Mouse (Mus musculus) heart, adult 11 months (tissue): Measurements from ENCODE around the gene Sbp.
A peak's percentile ranks its signal among the peaks of the same experiment; 100 is the strongest.
"Not testable (repeated sequence)": the region's sequence is repeated elsewhere in the genome, so short reads cannot be mapped to it uniquely, and the experiment has no call there.

Experiments
- DNase-seq: peaks from one replicate; pipeline ENCODE4 v3.0.0; 2022

The Sbp gene

DNA sequence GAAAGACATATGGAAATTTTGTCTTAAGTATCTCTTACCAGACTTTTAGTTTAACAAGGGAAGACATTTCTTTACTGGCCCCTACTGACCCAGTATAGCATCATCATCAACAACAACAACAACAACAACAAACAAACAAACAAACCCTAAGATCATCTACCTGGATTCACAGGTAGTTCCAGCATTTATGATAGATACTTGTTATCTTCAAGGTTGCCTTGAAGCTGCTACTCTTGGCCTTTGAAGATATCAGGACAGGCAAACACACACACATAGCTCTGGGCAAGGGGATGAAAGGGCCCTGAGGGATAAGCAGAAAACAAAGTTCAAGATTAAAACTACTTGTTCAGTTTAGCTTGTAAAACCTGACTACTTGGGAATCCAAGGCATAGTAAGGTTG is at the start of gene Sbp:
TSS of gene Sbp (plus strand) at position 301 of the 400 bp plus-strand sequence.
- DNase-seq, result no peak

DNA sequence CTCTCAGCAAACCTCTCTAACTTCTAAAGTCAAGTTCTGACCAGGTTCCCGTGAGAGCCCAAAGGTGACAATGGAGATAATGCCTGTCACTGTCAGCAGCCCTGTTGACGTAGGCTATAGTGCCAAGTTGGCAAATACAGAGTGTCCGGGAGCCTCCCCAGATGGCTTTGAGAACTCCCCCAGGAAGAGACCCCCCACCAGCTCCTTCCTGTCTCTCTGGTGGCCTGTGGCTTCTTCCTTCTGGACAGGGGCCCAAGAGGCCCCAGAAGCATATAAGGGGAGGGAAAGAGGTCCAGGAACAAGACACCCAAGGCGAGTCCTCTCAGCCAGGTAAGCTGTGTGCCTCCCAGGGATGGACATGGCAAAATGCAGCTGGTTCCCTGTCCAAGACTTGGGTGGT is 24.3 kb upstream of the Sbp start, which contains the start of gene Dcpp3:
TSS of gene Dcpp3 (plus strand) at position 301 of the 400 bp plus-strand sequence.
- DNase-seq, result peak; percentile 61

DNA sequence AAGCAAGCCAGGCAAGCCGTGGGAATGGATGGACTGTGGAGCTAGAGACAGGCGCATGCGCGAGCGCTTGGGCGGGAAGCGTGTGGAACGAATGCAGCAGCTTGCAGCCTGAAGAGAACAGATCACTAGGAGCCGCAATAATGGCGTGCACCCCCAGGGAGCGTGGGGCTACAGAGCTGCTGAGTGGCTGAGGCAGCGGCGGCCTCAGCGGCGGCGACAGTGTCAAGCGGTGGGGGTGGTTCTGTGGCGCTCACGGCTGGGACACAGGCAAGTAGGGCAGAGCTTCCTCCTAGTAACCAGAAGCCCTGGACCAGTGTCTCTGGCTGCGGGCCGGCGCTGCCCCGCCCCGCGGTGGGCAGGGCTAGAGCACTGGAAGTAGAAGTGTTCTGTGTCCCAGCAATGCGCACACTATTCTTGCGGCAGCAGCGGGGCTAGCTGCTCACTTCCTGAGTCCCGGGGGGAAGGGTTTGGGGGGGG is 16.9 kb upstream of the Sbp start:
- peak; percentile 100 for DNase-seq

DNA sequence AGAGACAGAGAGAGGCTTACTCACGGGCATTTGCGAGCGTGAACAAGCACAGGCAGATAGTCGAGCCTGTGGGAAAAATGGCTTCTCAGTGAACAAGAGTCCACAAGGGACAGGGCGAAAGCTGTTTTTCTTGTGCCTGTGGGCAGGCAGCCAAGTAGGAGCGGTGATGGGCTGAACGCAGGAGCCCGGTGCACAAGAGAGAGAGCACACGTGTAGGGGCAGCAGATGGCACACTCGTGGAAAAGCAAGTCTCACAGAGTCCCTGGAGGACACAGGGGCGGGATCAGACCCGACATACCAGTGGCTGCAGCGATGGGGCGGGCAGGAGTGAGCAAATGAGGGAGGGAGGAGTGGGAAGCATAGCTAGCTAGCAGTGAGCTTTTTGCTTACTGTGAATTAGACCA is 16.4 kb upstream of the Sbp start:
- peak; percentile 98 for DNase-seq

DNA sequence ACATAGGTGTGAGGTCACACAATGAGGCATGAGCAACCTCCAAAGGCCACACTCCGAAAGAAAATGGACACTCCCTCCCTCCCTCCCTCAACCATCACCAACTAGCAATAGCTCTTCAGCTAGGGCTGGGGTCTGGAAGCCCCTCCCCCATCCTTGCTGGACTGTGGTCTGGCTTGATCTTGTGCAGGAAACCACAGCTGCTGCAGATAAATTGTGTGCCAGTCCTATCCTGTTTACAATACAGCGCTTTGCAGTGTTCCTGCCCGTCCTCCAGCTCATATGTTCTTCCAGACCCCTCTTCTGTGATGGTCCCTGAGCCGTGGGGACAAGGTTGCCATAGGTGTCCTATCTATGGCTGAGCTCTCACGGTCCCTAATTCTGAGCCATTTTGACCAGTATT is 10.3 kb upstream of the Sbp start:
- DNase-seq, result peak; percentile 56

DNA sequence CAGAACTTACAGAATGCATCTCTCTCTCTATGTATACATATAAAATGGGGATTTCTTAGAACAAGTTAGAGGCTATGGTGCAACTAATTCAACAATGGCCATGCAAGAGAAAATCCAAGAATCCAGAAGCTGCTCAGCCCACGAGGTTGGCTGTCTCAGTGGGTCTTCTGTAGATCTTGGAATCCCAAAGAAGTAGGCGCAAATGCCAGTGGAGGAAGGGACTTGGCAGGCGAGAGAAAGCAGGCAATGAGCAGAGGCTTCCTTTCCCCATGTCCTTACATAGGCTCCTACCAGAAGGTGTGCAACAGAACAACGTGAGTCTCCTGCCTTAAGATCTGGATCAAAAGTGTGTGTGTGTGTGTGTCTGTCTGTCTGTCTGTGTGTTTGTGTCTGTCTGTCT is 6.0 kb downstream of the Sbp start:
- DNase-seq, result not testable (repeated sequence)

DNA sequence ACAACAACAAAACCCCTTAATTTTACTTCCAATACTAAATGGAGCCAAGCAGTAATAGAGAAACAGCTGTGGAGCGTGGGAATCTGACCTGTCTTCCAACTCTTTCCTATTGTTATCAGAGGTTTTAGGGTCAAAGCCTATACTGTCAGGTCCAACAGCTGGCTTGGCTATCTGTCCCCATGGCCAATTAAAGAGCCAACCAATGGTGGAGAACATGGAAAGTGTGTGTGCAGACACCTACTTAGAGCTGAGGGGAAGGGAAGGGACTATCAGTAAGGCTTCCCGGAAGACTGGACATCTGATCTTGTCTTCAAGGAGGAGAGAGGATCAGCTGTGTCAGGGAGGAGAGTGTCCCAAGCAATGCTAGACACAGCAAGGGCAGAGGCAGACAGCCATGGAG is 7.6 kb downstream of the Sbp start:
- peak; percentile 91 for DNase-seq

DNA sequence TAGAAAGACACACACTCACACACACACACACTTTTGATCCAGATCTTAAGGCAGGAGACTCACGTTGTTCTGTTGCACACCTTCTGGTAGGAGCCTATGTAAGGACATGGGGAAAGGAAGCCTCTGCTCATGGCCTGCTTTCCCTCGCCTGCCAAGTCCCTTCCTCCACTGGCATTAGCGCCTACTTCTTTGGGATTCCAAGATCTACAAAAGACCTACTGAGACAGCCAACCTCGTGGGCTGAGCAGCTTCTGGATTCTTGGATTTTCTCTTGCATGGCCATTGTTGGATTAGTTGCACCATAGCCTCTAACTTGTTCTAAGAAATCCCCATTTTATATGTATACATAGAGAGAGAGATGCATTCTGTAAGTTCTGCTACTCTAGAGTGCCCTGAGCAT is 9.4 kb downstream of the Sbp start:
- DNase-seq, result not testable (repeated sequence)

DNA sequence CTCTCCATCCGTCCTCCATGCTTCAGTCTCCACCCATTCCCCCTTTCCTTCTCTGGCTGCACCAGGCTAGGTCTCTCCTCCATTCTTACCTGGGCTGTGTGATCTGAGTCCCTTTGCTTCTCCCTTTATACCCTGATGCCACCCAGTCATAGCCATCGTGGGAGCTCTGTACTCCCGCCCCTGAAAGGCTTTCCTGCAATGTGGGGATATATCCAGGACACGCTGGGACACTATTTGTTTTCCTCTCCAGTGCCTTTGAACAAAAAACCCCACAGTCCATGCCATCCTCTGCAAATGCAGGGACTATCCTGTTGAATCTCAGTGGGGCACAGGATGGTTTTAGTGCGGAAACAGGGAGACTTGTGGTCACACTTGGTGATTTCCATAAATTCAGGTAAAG is 13.7 kb downstream of the Sbp start, which contains the start of gene Sbpl:
TSS of gene Sbpl (minus strand) at position 101 of the 400 bp plus-strand sequence.
- DNase-seq, result no peak

DNA sequence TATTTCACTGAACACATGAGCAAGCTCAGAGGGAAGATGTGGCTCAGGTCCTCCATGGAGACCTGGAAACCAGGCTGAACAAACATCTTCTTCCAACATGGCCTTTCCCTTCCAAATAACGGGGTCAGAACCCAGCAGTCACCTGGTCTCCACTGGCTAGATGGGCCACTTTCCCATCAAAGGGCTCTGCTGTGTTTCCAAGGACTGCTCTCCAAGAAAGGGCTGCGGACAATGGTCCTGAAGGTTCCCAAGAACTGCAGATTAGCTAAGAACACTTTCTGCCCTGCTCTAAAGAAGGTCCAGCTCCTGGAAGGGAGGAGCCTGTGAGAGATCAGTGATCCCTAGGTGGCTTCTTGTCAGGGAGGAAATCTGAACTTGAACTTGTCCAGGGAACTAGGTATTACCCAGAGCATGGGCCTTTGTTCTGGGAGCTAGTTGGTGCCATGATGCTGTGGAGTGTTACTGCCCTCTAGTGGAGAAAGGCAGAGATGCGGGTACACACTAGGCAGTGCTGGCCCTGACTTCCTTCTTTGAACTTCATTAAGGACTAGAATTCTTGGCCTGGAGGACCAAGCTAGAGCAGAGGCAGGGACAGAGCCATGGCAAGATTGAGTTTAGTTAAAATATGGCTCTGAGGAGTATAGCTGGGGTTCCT is 18.7 kb downstream of the Sbp start:
- peak; percentile 92 for DNase-seq

DNA sequence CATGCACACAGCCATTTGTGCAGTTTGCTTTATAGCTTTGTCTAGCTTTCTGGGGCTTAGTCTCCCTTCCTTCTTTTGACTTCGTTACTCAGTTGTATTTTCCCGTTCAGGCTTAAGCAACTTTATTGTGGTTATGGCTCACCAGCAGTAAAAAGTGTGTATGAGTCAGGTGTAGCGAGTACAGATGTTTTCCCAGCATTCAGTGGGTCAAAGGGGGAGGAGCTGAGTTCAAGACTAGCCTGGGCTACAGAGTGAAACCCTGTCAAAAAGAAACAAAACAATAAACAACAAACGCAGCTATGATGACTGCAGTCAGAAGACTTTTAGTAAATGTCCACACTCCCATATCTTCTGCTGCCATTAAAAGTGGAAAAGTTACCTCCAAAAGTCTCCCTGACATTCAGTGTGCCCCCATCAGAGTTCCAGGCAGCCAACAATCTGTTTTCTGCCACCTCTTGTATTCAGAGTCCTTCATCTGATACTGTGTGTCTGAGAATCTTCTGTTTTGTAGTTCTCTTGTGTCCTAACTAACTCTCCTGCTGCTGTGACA is 20.2 kb downstream of the Sbp start:
- DNase-seq, result no peak

DNA sequence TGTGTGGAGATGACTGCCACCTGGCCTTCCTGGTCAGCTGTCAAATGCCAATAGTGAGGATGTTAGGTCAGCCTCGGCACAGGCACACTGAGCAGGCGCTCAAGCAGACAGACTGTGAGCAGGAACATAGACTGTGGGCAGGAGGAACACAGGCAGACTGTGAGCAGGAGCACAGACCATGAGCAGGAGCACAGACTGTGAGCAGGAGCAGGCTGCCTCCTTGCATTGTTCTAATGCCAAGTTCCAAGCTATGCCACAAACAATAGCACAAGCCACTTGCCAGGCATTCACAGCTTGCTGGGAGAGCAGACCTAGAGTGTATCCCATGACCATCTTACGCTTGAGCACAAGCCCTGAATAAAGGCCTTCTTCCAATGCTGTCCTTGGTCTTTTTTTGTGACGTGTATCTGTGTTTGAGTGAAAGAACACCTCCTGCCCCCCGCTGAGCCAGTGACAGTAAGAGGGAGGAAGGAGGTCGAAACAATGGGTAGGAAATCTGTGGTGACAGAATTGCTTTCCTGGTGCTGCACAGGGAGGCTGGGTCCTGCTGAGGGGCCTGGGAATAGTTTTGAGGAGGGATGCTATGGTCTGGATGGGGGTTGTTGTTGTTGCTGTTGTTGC is 24.4 kb downstream of the Sbp start:
- DNase-seq, result no peak

DNA sequence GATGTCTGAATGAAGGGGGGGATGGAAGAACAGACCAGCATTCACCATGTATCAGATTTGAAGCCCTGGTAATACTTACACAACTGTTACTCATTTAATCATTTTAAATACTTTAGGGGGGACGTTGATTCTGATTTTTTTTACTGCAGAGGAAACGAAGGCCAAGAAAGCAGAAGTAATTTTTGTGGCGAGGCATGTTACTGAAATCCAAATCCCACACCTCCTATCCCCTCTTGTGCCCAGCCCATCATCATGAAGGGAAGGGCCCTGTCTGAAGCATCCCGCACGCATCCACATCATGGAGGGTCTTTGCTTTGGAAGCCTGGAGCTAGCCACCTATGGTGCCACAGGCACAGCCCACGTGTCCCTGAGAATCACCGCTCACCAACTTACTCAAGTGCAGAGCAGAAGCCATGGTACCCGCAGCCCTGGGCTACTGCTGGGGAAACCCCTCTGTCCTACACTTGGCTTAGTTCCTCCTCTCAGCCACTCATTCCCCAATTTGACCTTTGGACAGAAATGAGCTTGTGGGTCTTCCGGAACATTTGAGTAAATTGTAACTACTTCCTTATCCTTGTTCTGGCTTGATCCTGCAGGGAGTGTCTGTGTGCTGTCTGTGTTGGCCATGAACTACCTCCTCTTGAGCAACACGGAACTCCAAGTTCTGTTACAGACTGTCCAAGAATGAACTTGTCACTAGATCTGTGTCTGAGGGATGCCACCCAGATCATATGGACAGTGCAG is 25.4 kb downstream of the Sbp start:
- DNase-seq, result peak; percentile 96

DNA sequence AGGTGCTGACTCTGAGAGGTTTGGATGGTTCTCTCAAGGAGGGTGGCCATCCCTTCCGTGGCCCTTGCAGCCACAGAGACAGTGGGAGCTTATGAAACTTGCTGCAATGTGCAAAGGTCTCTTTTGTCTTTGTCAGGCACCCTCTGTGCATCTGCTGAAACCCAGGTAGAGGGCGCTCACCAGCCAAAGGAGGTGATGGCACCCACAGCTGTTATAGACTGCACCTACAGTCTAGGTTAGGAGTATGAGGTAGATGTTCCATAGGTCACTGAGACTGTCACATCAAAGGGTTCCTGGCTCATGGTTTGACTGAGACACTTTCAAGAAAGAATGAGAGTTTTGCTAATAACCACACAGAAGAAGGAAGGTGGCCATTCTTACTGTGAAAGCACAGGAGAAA is 27.3 kb downstream of the Sbp start:
- no peak for DNase-seq

DNA sequence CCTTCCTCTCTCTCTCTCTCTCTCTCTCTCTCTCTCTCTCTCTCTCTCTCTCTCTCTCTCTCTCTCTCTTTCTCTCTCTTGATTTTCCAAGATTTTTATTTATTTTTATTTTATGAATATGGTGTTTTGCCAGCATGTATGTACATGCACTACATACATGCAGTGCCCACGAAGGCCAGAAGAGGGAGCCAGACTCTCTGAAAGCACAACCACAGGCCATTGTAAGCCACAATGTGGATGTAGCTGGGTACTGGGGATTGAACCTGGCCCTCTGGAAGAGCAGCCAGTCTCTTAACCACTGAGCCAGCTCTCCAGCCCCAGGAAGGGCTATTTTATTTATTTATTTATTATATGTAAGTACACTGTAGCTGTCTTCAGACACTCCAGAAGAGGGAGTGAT is 27.8 kb downstream of the Sbp start:
- peak; percentile 93 for DNase-seq

DNA sequence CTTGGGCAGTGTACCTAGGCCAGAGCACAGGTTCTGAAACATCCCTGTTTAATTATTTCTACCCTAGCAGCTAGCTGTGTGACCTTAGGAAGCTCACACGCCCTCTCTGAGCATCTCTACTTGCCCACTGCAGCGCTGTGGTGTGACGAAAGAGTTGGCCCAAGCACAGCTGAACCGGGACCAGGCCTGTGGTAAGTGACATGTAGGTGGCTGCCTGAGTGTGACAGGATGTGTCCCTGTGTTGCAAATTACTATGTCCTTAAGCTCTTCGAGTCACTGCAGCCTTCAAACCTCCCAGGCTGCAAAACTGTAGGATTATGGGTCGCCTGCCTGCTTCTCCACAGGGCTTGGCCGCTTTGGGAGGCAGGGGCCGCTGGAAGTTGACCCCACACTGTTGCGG is 29.8 kb downstream of the Sbp start:
- DNase-seq, result peak; percentile 80

DNA sequence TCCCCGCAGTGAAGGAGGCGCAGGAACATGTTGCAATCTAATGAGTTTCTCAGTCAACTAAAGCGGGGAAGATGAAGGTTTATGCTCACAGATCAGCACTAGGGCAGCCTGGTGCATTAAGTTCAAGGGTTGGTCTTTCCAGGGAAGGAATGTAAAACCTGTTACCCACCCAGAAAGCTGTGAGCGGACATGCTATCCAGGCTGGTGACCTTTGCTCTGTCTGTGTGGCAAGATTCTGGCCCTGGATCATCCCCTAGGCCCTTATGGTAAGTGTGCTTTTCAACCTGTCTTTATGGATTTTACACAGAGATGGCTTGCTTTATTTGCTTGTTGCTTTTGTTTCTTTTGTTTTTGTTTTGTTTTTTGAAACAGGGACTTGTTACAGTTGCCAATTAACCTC is 35.2 kb downstream of the Sbp start:
- DNase-seq, result no peak

DNA sequence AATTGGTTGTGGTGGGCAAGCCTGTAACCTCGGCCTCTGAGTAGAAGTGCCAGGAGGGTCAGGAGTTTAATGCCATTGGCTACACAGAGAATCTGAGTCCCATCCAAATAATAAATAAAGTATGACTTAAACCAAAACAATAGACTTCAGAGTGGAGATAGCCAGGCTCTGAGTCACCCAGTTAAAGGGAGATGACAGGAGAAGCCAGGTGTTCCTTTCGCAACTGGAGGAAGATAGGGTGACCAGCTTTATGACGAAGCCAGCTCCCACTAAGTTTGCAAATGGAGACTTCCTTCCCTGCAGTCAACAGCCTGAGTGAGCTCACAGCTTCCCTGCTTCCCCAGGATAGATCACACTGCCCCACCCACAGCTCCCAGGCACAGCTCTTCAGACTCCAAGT is 38.0 kb downstream of the Sbp start:
- no peak for DNase-seq

DNA sequence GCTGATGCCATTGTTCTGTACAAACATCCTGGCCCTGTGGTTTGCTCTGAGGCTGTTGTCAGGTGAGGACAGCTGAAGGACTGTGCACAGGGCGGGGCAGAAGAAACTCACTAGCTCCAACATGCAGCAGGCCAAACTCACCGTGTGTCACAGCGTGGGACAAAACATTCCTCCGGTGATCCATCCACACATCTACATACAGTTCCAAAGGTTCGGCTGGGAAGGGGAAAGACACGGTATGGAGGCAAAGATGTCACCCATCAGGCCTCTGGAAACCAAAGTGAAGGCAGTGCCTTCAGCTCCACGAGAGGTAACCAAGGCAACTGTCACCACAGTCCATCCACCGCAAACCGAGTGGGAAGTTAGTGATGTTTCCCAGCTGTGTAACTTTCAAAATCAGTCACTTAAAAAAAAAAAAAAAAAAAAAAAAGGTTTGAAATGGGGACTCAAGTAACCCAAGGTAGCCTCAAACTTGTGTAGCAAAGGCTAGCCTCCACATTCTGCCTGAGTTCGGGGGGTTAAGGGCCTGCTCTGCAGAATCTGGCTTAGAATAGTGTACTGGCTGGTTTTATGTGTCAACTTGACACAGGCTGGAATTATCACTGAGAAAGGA is 38.9 kb downstream of the Sbp start, which contains the start of gene Prss30:
TSS of gene Prss30 (minus strand) at position 270 of the 613 bp plus-strand sequence.
- no peak for DNase-seq

DNA sequence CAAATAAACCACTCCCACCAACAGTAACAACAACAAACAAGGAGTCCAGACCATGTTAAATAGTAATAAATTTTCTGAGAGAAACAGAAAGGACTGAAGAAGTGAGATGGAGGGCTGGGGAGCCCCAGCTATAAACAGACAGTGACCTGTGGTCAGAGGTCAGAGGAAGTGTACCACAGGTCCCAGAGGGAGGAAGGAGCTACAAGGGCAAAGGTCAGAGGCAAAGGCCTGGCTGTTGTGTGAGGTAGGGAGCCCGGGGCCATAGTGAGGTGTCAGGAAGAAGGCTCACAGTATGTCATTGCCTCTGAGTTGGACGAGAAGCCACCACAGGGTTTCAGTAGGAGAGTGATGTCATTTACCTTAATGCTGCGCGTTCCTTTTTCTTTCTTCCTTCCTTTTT is 41.4 kb downstream of the Sbp start:
- DNase-seq, result no peak

DNA sequence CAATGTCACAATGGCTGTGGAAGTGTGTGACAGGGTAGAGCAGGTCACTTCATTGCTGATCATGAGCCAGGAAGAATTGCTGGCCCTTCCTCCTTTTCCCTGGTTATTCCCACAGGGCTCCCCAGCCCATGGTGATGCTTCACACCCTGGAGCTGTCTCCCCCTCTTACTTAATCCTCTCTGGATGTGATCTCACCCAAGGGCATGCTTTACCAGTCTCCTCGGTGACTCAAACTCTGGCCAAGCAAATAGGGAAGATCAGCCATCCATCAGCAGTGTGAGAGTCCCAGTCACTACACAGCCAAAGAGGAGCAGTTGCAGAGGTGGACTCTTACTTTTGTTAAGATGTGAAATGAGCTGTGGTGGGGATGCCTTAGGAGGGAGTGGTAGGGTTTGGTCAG is 43.5 kb downstream of the Sbp start:
- no peak for DNase-seq

DNA sequence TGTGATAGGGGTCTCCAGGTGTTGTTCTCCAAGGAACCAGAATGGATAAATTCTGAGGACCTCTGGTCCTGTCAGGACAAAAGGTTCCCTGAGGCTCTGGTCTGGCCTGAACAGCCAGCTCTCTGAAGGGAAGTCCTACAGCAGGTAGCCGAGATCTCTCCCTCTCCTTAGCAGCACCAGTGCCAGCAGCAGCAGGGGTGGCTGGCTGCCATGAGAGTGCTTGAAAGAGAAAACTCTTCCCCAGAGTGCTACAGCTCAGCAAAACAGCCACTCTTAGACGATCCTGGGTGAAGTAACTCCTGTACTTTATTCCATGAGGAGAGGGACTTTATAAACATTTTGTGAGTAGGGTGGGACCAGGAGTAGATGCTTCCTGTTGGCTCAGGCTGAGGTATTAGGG is 48.3 kb downstream of the Sbp start:
- DNase-seq, result no peak
